Mouse (Mus musculus) forebrain, embryonic 14.5 days (tissue): ENCODE data around the gene Mbd4. TPM values are rescaled to one million over a fixed set of nuclear protein-coding genes. Genes with fewer than 3 reads are reported as not detected.
"Not testable (repeated sequence)": the region's sequence is repeated elsewhere in the genome, so short reads cannot be mapped to it uniquely, and the experiment has no call there.

ENCODE experiments used
- ATAC-seq: fragments of 200-750 bp; cut with Nextera tagmentation; 2 replicates; pipeline ENCODE4 v1.8.0; 2017; ENCODE audit warnings: mild to moderate bottlenecking, moderate library complexity
- DNase-seq: peaks from one replicate; pipeline ENCODE4 v3.0.0-alpha.2; 2015; ENCODE audit warnings: low spot score
- H3K27ac ChIP-seq: fragments of 300-500 bp; sonication (generic); 2 replicates; pipeline ENCODE4 v1.5.1; 2014; ENCODE audit warnings: low read depth, mild to moderate bottlenecking, control low read depth, low read length, moderate library complexity
- H3K27me3 ChIP-seq: fragments of 300-500 bp; sonication (generic); replicated peaks from 2 replicates; pipeline ENCODE4 v1.6.1; 2014; ENCODE audit warnings: low read length, control low read depth, mixed read lengths; ENCODE audit not compliant: control insufficient read depth, insufficient read depth
- H3K36me3 ChIP-seq: fragments of 300-500 bp; sonication (generic); 2 replicates; pipeline ENCODE4 v1.6.1; 2014; ENCODE audit warnings: low read length, control low read depth; ENCODE audit not compliant: control insufficient read depth, insufficient read depth
- H3K4me1 ChIP-seq: fragments of 300-500 bp; sonication (generic); 2 replicates; pipeline ENCODE4 v1.6.1; 2014; ENCODE audit warnings: antibody characterized with exemption, low read length, control low read depth; ENCODE audit not compliant: control insufficient read depth, insufficient read depth
- H3K4me2 ChIP-seq: fragments of 300-500 bp; sonication (generic); 2 replicates; pipeline ENCODE4 v1.6.1; 2014; ENCODE audit warnings: mild to moderate bottlenecking, control low read depth, low read length
- H3K4me3 ChIP-seq: fragments of 300-500 bp; sonication (generic); 2 replicates; pipeline ENCODE4 v1.5.1; 2014; ENCODE audit warnings: low read depth, low read length, control low read depth
- H3K9ac ChIP-seq: fragments of 300-500 bp; sonication (generic); 2 replicates; pipeline ENCODE4 v1.6.1; 2014; ENCODE audit warnings: mild to moderate bottlenecking, low read length, control low read depth, moderate library complexity
- H3K9me3 ChIP-seq: fragments of 300-500 bp; sonication (generic); replicated peaks from 2 replicates; pipeline ENCODE4 v1.6.1; 2016; ENCODE audit warnings: low read length, control low read depth, mixed read lengths; ENCODE audit not compliant: control insufficient read depth
- WGBS: fragments of 180-500 bp; shearing (Covaris S2); extraction: QIAGEN DNeasy Blood & Tissue Kit; methylation state at CpG from one replicate; pipeline ENCODE4 v1.1.7; 2014; 5-methylcytosine and 5-hydroxymethylcytosine counted together
- polyA plus RNA-seq: library from polyadenylated mRNA; unstranded; fragments of >200 nt; fragmentation: Nextera tagmentation; extraction: Ambion mirVana; gene quantifications from 2 replicates; pipeline ENCODE4 v1.2.1, GENCODE M21; 2014

The Mbd4 gene
- polyA plus RNA-seq, 1 experiment from 2014 or later: 9.3 TPM

GRCm38 (mm10) chr6:115877239-115877638 is 24.1 kb upstream of the Mbd4 start:
- Histone ChIP-seq H3K36me3 (peaks cover 13% of the 10 kb centered on the region; the same call in 1 of the 2 replicates), H3K4me1 (no peaks in the 10 kb centered on the region), H3K9me3 (no peaks in the 10 kb centered on the region), H3K4me3 (no peak overlapping the region), H3K4me2 (no peak overlapping the region), H3K9ac (no peak overlapping the region), H3K27ac (no peak overlapping the region), H3K27me3 (no peaks in the 10 kb centered on the region)
- DNase-seq (no peak), ATAC-seq (no peak)
- 92% methylated on average over 2 of the region's 2 CpGs for WGBS

DNA sequence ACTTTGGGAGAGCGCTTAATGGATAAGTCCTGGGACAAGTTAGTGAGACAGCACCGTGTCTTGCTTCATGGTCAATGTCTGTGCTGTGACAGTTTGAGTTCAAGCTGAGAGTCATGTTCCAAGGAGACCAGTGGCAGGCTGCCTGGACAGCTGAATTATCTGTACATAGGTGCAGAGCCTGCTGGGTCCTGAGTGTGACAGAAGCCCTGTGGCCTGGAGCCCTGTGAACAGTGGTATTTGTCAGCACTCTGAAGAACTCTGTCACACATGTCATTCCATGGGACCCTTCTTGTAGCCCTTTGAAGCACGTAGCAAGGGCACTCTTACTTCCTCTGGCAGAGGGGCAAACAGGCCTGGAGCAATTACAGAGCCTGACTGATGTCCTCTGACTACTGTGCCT is 18.1 kb upstream of the Mbd4 start:
- H3K27me3 ChIP-seq, H3K36me3 ChIP-seq, H3K4me2 ChIP-seq, H3K9ac ChIP-seq, H3K4me3 ChIP-seq, ATAC-seq, DNase-seq, H3K4me1 ChIP-seq, H3K9me3 ChIP-seq, H3K27ac ChIP-seq: not testable (repeated sequence)
- no CpG with 5 or more reads among the region's 3 CpGs for WGBS

DNA sequence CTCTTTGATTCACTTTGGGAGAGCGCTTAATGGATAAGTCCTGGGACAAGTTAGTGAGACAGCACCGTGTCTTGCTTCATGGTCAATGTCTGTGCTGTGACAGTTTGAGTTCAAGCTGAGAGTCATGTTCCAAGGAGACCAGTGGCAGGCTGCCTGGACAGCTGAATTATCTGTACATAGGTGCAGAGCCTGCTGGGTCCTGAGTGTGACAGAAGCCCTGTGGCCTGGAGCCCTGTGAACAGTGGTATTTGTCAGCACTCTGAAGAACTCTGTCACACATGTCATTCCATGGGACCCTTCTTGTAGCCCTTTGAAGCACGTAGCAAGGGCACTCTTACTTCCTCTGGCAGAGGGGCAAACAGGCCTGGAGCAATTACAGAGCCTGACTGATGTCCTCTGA is 14.0 kb upstream of the Mbd4 start:
- DNase-seq, H3K27me3 ChIP-seq, H3K4me1 ChIP-seq, H3K9ac ChIP-seq, H3K4me2 ChIP-seq, H3K36me3 ChIP-seq, H3K27ac ChIP-seq, H3K4me3 ChIP-seq, ATAC-seq, H3K9me3 ChIP-seq: not testable (repeated sequence)
- no CpG with 5 or more reads among the region's 3 CpGs for WGBS

DNA sequence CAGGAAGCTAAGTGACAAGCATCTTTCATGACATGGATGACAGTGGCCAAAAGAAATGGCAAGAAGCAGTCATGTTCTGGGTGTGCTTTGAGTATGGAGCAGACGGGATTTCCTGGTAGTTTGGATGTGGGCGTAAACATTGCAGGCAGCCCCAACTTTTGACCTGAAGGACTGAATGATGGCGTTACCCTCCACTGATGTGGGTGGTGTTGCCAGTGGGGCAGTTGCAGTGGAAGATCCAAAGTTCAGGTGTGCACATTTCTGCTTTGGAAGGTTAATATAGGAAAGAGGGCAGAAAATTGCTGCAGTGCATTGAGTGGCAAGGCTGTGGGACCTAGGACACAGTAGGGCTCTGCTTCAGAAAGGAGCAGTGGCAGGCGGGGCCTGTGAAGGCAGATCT is 12.1 kb upstream of the Mbd4 start:
- no peaks in the 10 kb centered on the region for H3K9me3 ChIP-seq

GRCm38 (mm10) chr6:115863340-115863841 is 10.2 kb upstream of the Mbd4 start:
- Histone ChIP-seq H3K9me3 (no peaks in the 10 kb centered on the region), H3K36me3 (peaks cover 6% of the 10 kb centered on the region; the same call in 1 of the 2 replicates), H3K27ac (no peak overlapping the region), H3K4me2 (no peak overlapping the region), H3K27me3 (no peaks in the 10 kb centered on the region), H3K9ac (no peak overlapping the region), H3K4me3 (no peak overlapping the region), H3K4me1 (no peaks in the 10 kb centered on the region)
- no peak for ATAC-seq
- DNase-seq: no peak
- WGBS: 80% methylated on average over 7 of the region's 7 CpGs

More for the DNA sequence above, 12.1 kb upstream of the Mbd4 start:
- H3K9ac ChIP-seq: no peak overlapping the region
- no peak overlapping the region for H3K4me3 ChIP-seq
- H3K27ac ChIP-seq: no peak overlapping the region
- no peaks in the 10 kb centered on the region for H3K27me3 ChIP-seq
- no peak for DNase-seq
- no peak for ATAC-seq
- 90% methylated on average over 4 of the region's 4 CpGs for WGBS
- H3K4me1 ChIP-seq: no peaks in the 10 kb centered on the region
- H3K4me2 ChIP-seq: no peak overlapping the region
- H3K36me3 ChIP-seq: peaks cover 6% of the 10 kb centered on the region; the same call in 1 of the 2 replicates

- 73% methylated on average over 7 of the region's 7 CpGs for WGBS
- no peaks in the 10 kb centered on the region for H3K4me1 ChIP-seq
- no peak overlapping the region for H3K4me3 ChIP-seq
- no peak overlapping the region for H3K9ac ChIP-seq
- H3K27me3 ChIP-seq: no peaks in the 10 kb centered on the region
- ATAC-seq (no peak), DNase-seq (no peak)
- H3K36me3 ChIP-seq: peaks cover 6% of the 10 kb centered on the region; the same call in 1 of the 2 replicates
- H3K27ac ChIP-seq: no peak overlapping the region
- H3K9me3 ChIP-seq: no peaks in the 10 kb centered on the region
- H3K4me2 ChIP-seq: no peak overlapping the region
Observed at GRCm38 (mm10) chr6:115860027-115860556, 6.9 kb upstream of the Mbd4 start.

GRCm38 (mm10) chr6:115859258-115859657 is 6.1 kb upstream of the Mbd4 start:
- DNase-seq (no peak), ATAC-seq (no peak)
- H3K4me2 ChIP-seq: no peak overlapping the region
- H3K36me3 ChIP-seq: peaks cover 6% of the 10 kb centered on the region; the same call in 1 of the 2 replicates
- 53% methylated on average over 4 of the region's 4 CpGs for WGBS
- no peaks in the 10 kb centered on the region for H3K27me3 ChIP-seq
- no peaks in the 10 kb centered on the region for H3K9me3 ChIP-seq
- no peak overlapping the region for H3K9ac ChIP-seq
- no peak overlapping the region for H3K27ac ChIP-seq
- H3K4me1 ChIP-seq: no peaks in the 10 kb centered on the region
- H3K4me3 ChIP-seq: no peak overlapping the region

- H3K4me1 ChIP-seq: peaks cover 6% of the 10 kb centered on the region
- no peak overlapping the region for H3K9ac ChIP-seq
- H3K4me2 ChIP-seq: no peak overlapping the region
- no peak overlapping the region for H3K27ac ChIP-seq
- no peaks in the 10 kb centered on the region for H3K27me3 ChIP-seq
- no peak for DNase-seq
- no peaks in the 10 kb centered on the region for H3K36me3 ChIP-seq
- ATAC-seq: no peak
- WGBS: 80% methylated on average over 4 of the region's 4 CpGs
- H3K9me3 ChIP-seq: no peaks in the 10 kb centered on the region
- H3K4me3 ChIP-seq: no peak overlapping the region
Observed at GRCm38 (mm10) chr6:115856361-115856745, 3.2 kb upstream of the Mbd4 start.

- Histone ChIP-seq H3K4me3 (no peak overlapping the region), H3K4me1 (peaks cover 6% of the 10 kb centered on the region), H3K9ac (no peak overlapping the region), H3K27me3 (no peaks in the 10 kb centered on the region), H3K36me3 (no peaks in the 10 kb centered on the region), H3K9me3 (no peaks in the 10 kb centered on the region), H3K27ac (no peak overlapping the region), H3K4me2 (no peak overlapping the region)
- ATAC-seq: no peak
- 72% methylated on average over 3 of the region's 3 CpGs for WGBS
- DNase-seq: no peak
Observed at GRCm38 (mm10) chr6:115855733-115856360, 2.7 kb upstream of the Mbd4 start.
